ENCODE assay signal across 16 mouse cellular contexts in the genomic region with DNA sequence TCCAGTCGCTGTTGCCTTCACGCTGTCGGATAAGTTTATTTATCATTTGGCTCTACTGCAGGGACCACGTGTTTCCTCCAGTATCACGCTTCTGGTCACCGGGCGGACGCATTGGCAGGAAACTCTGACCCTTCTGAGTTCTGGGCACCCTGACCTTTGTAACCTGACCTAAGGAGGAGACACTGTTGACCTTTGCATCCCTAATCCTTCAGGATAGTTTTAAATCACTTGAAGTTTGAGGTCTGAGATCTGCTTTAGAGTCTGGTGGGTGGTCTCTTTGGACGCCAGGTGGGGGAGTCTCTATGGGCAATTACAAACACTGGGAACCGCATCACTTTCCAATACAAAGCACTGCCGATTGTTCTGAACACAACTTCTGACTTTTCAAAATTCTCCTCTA.
A peak's percentile ranks its signal among the peaks of the same experiment; 100 is the strongest.
DNase-seq lines count a peak whose midpoint lies in the region; ATAC-seq and TF ChIP-seq lines count a peak whose summit lies in the region.
"Had no signal": no experiment of that assay in that cellular context is flagged by ENCODE, and none has a peak within 500 bp of the region (broad histone marks: within the 10 kb centered on the region; RNA-seq: fewer than 3 reads in every experiment).

No protein-coding gene starts in this region.

- TF ChIP-seq POLR2A in liver, adult 2 months (IDR thresholded peaks at IDR 0.05; ENCODE audit: extremely low read depth, insufficient read depth, low read length) = no peak

- H3K9me3 ChIP-seq in embryonic facial prominence, embryonic 11.5 days (replicated peaks; ENCODE audit: control insufficient read depth, low read length) = no peaks in the 10 kb centered on the region
- H3K9me3 ChIP-seq in limb, embryonic 11.5 days (ENCODE audit: control insufficient read depth, low read length) = no peaks in the 10 kb centered on the region
- H3K9me3 ChIP-seq in forebrain, embryonic 13.5 days (replicated peaks) = no peaks in the 10 kb centered on the region
- H3K9me3 ChIP-seq: hindbrain, embryonic 13.5 days; liver, embryonic 13.5 days; megakaryocyte, embryonic 14.5 days; neural tube, embryonic 12.5 days had no signal

- no peaks in the 10 kb centered on the region for H3K36me3 ChIP-seq in liver, adult 2 months (ENCODE audit: control insufficient read depth, insufficient read depth, low read length)
- no peaks in the 10 kb centered on the region for H3K36me3 ChIP-seq in embryonic facial prominence, embryonic 11.5 days (replicated peaks; ENCODE audit: control insufficient read depth, insufficient read depth, low read depth, low read length)
- no peaks in the 10 kb centered on the region for H3K36me3 ChIP-seq in limb, embryonic 11.5 days (ENCODE audit: control insufficient read depth, insufficient read depth, low read length)
- H3K36me3 ChIP-seq in forebrain, embryonic 13.5 days (ENCODE audit: poor library complexity, severe bottlenecking) = no peaks in the 10 kb centered on the region
- H3K36me3 ChIP-seq: hindbrain, embryonic 13.5 days; liver, embryonic 13.5 days; neural tube, embryonic 12.5 days had no signal

- TF ChIP-seq CTCF in liver, adult 2 months (IDR thresholded peaks at IDR 0.05; ENCODE audit: low read depth, low read length) = no peak

- no peak overlapping the region for H3K4me2 ChIP-seq in embryonic facial prominence, embryonic 11.5 days (ENCODE audit: low read depth, low read length)
- H3K4me2 ChIP-seq in limb, embryonic 11.5 days (ENCODE audit: low read depth, severe bottlenecking) = 0 out of 2 replicates have a peak overlapping the region, but pooled peaks have one; percentile 12
- no peak overlapping the region for H3K4me2 ChIP-seq in forebrain, embryonic 13.5 days
- H3K4me2 ChIP-seq: hindbrain, embryonic 13.5 days; liver, embryonic 13.5 days; neural tube, embryonic 12.5 days had no signal

- no peaks in the 10 kb centered on the region for H3K27me3 ChIP-seq in liver, adult 2 months (ENCODE audit: control insufficient read depth, insufficient read depth, low read length)
- no peaks in the 10 kb centered on the region for H3K27me3 ChIP-seq in embryonic facial prominence, embryonic 11.5 days (ENCODE audit: control insufficient read depth, insufficient read depth, low read length)
- H3K27me3 ChIP-seq in limb, embryonic 11.5 days (ENCODE audit: control insufficient read depth, insufficient read depth, low read length) = no peaks in the 10 kb centered on the region
- no peaks in the 10 kb centered on the region for H3K27me3 ChIP-seq in forebrain, embryonic 13.5 days
- H3K27me3 ChIP-seq: hindbrain, embryonic 13.5 days; liver, embryonic 13.5 days; megakaryocyte, embryonic 14.5 days; neural tube, embryonic 12.5 days had no signal

- H3K79me2 ChIP-seq in liver, adult 2 months (ENCODE audit: control insufficient read depth, insufficient read depth, low read length) = no peaks in the 10 kb centered on the region

- no peaks in the 10 kb centered on the region for H3K4me1 ChIP-seq in liver, adult 2 months (ENCODE audit: control insufficient read depth, insufficient read depth, low read length)
- H3K4me1 ChIP-seq in embryonic facial prominence, embryonic 11.5 days (ENCODE audit: control insufficient read depth, insufficient read depth, low read length) = no peaks in the 10 kb centered on the region
- H3K4me1 ChIP-seq in limb, embryonic 11.5 days (ENCODE audit: control insufficient read depth, insufficient read depth, low read length) = 0 out of 2 replicates have a peak, but pooled peaks cover 5% of the 10 kb centered on the region
- H3K4me1 ChIP-seq in forebrain, embryonic 13.5 days = no peaks in the 10 kb centered on the region
- H3K4me1 ChIP-seq: hindbrain, embryonic 13.5 days; liver, embryonic 13.5 days; neural tube, embryonic 12.5 days had no signal

- WGBS in liver, adult 2 months = 21% methylated on average over 11 of the region's 11 CpGs
- 7% methylated on average over 11 of the region's 11 CpGs for WGBS in embryonic facial prominence, embryonic 11.5 days
- 4% methylated on average over 11 of the region's 11 CpGs for WGBS in limb, embryonic 11.5 days
- WGBS in forebrain, embryonic 13.5 days = 53% methylated on average over 11 of the region's 11 CpGs

- ATAC-seq in embryonic facial prominence, embryonic 11.5 days (replicated peaks; ENCODE audit: insufficient number of reproducible peaks, low FRiP score, low TSS enrichment, low read depth) = no peak
- no peak for ATAC-seq in limb, embryonic 11.5 days (ENCODE audit: insufficient number of reproducible peaks, low FRiP score, low TSS enrichment, low read depth)
- no peak for ATAC-seq in forebrain, embryonic 13.5 days

- no peak overlapping the region for H3K27ac ChIP-seq in liver, adult 2 months (replicated peaks; ENCODE audit: insufficient read depth, low read depth, low read length)
- H3K27ac ChIP-seq in embryonic facial prominence, embryonic 11.5 days (replicated peaks; ENCODE audit: low read depth, low read length) = no peak overlapping the region
- no peak overlapping the region for H3K27ac ChIP-seq in limb, embryonic 11.5 days (replicated peaks; ENCODE audit: low read depth, low read length)
- no peak overlapping the region for H3K27ac ChIP-seq in forebrain, embryonic 13.5 days
- H3K27ac ChIP-seq: hindbrain, embryonic 13.5 days; liver, embryonic 13.5 days; neural tube, embryonic 12.5 days had no signal

- no peak overlapping the region for H3K9ac ChIP-seq in liver, adult 2 months (ENCODE audit: low read depth, low read length)
- H3K9ac ChIP-seq in embryonic facial prominence, embryonic 11.5 days (replicated peaks; ENCODE audit: low read length) = no peak overlapping the region
- no peak overlapping the region for H3K9ac ChIP-seq in limb, embryonic 11.5 days (ENCODE audit: low read length)
- no peak overlapping the region for H3K9ac ChIP-seq in forebrain, embryonic 13.5 days
- H3K9ac ChIP-seq: hindbrain, embryonic 13.5 days; liver, embryonic 13.5 days; neural tube, embryonic 12.5 days had no signal

- no peak overlapping the region for H3K4me3 ChIP-seq in liver, adult 2 months (ENCODE audit: insufficient read depth, low read depth, low read length)
- H3K4me3 ChIP-seq in embryonic facial prominence, embryonic 11.5 days (ENCODE audit: low read depth, low read length) = no peak overlapping the region
- H3K4me3 ChIP-seq in limb, embryonic 11.5 days (ENCODE audit: low read depth, low read length) = no peak overlapping the region
- H3K4me3 ChIP-seq in forebrain, embryonic 13.5 days = no peak overlapping the region
- H3K4me3 ChIP-seq: hindbrain, embryonic 13.5 days; liver, embryonic 13.5 days; megakaryocyte, embryonic 14.5 days; neural tube, embryonic 12.5 days had no signal

- peak; percentile 8 for DNase-seq in adrenal gland, adult 2 months
- no peak for DNase-seq in adrenal gland, postnatal 14 days
- DNase-seq in liver, adult 2 months (ENCODE audit: extremely low read depth, low read depth, low spot score) = peak; percentile 50
- no peak for DNase-seq in liver
- DNase-seq in embryonic facial prominence, embryonic 11.5 days (ENCODE audit: low spot score) = peak; percentile 23
- DNase-seq in limb, embryonic 11.5 days (ENCODE audit: low spot score) = no peak
- no peak for DNase-seq in layer of hippocampus, adult 9-11 months
- DNase-seq: cerebellum, postnatal 10 days; heart, adult 11 months; liver, embryonic 13.5 days; right cerebral cortex, postnatal 25 days; thymus, postnatal 4 days had no signal

Comparison
In these comparisons a context has a peak if more than half of its experiments do, and no peak if none do; other contexts are left out.
1. DNase-seq: peak in adrenal gland, adult 2 months (single experiment), liver, adult 2 months (single experiment) and embryonic facial prominence, embryonic 11.5 days (single experiment); none in adrenal gland, postnatal 14 days (single experiment), liver (single experiment), limb, embryonic 11.5 days (single experiment) and layer of hippocampus, adult 9-11 months (single experiment).